Mouse (Mus musculus): ENCODE measurements at regions not wholly inside any gene's neighbourhood (a gene's known extent, or its start where the extent isn't known, plus 50 kb on each side); places are given as distances from the start of the nearest gene placed in this dataset.
"Not testable (repeated sequence)": the region's sequence is repeated elsewhere in the genome, so short reads cannot be mapped to it uniquely, and the experiment has no call there.

DNA sequence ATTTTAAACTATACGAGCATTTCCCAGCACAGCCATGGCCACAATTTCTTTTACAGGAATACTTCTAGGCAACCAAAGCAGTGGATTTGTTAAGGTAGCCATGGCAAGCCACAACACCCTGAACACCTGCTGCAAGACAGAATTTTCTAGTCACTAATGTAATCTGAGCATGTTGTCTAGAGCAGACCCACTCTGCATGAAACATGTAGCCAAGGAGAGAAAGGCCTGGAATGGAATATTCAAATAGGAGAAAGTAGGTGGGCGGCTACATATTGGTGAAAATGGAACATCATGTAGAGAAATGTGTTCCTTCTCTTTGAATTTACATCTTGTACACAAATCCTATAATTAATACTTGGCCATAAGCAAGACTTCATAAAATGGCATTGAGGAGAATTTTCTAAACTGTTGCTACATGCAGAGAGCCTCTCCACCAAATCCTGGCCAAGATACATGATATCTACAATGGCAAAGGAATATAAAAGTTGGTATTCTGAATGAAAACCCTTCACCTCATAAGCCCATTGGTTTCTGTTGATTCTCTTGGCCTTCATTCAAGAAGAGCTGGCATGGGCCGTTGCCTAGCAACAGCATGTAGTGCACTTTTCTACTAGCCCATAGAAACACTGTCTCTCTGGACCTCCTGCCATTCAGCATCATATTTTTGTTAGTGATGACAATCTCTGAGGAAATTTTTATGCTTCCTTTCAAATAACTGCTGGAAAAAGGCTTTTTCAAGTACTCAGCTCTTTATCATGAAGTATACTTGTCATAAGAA, 816.3 kb downstream of the Cypt12 start:
- no peak for ATAC-seq (replicated peaks in 1 of 2; ENCODE audit: insufficient read depth in 1 of 2, low FRiP score in 2 of 2, low TSS enrichment in 1 of 2, low read depth in 1 of 2, poor library complexity in 2 of 2, severe bottlenecking in 2 of 2)

GRCm38 (mm10) chr3:18778481-18778880, 830.3 kb downstream of the Cypt12 start:
- ATAC-seq (replicated peaks in 1 of 2; ENCODE audit: insufficient read depth in 1 of 2, low FRiP score in 2 of 2, low TSS enrichment in 1 of 2, low read depth in 1 of 2, poor library complexity in 2 of 2, severe bottlenecking in 2 of 2) = no peak

DNA sequence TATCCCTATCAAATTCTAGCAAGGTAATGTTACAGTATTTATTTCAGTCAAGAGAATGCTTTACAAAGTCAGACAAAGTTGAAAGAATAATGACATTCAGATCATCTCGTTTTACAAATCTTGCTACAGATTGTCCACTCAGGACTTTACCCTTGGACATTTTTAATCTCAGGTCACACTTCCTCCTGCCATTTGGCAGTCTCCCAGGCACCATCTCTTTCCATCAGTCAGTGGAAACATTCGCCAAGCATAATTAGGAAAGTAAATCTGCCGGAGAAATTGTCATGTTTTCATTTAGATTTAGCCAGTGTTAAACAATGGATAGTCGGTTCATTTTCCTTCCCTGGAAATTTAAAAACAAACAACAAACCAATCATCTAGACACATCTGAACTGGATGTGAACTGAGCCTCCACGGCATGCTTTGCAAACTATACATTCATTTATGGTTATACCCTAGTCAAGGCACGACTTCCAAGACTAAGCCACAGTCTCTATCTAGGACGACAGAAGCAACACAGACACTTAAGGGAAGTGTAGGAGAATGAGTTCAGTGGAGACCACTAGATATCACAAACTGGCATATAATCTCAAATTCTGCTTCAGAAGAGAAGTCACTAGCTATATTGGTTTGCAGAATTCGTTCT, 839.4 kb downstream of the Cypt12 start:
- ATAC-seq (replicated peaks in 1 of 2; ENCODE audit: insufficient read depth in 1 of 2, low FRiP score in 2 of 2, low TSS enrichment in 1 of 2, low read depth in 1 of 2, poor library complexity in 2 of 2, severe bottlenecking in 2 of 2) = no peak

GRCm38 (mm10) chr3:18802794-18803193, 825.7 kb downstream of the 1700064H15Rik start:
- no peak for ATAC-seq (replicated peaks in 1 of 2; ENCODE audit: insufficient read depth in 1 of 2, low FRiP score in 2 of 2, low TSS enrichment in 1 of 2, low read depth in 1 of 2, poor library complexity in 2 of 2, severe bottlenecking in 2 of 2)

DNA sequence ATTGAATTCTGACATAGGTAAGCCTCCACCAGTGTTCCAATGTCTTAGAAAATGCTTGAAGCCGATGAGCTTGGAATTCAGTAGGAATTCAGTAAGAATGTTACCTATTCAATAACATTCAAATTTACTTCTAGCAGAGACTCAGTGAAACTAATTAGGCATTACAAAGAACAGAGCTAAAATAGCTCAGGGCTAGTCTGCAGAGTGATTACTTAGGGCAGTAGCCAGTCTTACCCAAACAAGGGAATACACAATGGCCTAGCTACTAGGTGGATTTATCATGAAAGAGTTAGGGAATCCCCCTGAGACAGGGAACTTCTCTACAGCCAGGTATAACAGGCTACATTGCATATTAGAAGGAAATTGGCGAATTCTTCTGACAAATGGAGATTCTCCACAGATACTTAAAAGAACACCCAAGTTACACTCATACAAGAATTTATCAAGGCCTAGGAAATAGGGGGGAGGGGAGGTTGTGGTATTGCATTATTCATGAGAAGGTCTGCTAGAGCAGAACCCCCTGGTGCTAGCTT, 799.6 kb downstream of the 1700064H15Rik start:
- not testable (repeated sequence) for ATAC-seq (replicated peaks in 1 of 2; ENCODE audit: insufficient read depth in 1 of 2, low FRiP score in 2 of 2, low TSS enrichment in 1 of 2, low read depth in 1 of 2, poor library complexity in 2 of 2, severe bottlenecking in 2 of 2)

- no peak for ATAC-seq (replicated peaks in 1 of 2; ENCODE audit: insufficient read depth in 1 of 2, low FRiP score in 2 of 2, low TSS enrichment in 1 of 2, low read depth in 1 of 2, poor library complexity in 2 of 2, severe bottlenecking in 2 of 2)
Observed at GRCm38 (mm10) chr3:18868117-18868739, 760.2 kb downstream of the 1700064H15Rik start.

DNA sequence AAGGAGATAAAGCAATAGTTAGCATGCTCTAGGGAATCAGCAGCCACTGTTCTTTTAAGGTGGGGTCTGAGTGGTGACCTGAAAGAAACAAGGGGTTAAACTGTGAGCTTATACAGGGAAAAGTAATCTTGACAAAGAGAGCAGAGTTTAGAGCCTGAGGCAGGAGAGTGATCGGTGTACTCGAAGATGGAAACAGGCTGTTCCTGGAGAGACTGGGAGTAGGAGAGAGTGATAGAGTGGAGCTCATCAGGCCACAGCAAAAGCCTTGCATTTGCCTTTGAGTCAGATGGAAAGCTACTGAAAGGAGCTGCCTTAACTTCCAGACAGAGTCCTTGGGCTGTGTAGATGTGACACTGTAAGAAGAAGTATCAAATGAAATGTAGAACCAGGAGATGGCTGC, 759.7 kb downstream of the 1700064H15Rik start:
- no peak for ATAC-seq (replicated peaks in 1 of 2; ENCODE audit: insufficient read depth in 1 of 2, low FRiP score in 2 of 2, low TSS enrichment in 1 of 2, low read depth in 1 of 2, poor library complexity in 2 of 2, severe bottlenecking in 2 of 2)

- no peak for ATAC-seq (replicated peaks in 1 of 2; ENCODE audit: insufficient read depth in 1 of 2, low FRiP score in 2 of 2, low TSS enrichment in 1 of 2, low read depth in 1 of 2, poor library complexity in 2 of 2, severe bottlenecking in 2 of 2)
Observed at GRCm38 (mm10) chr3:18877060-18877459, 751.4 kb downstream of the 1700064H15Rik start.

DNA sequence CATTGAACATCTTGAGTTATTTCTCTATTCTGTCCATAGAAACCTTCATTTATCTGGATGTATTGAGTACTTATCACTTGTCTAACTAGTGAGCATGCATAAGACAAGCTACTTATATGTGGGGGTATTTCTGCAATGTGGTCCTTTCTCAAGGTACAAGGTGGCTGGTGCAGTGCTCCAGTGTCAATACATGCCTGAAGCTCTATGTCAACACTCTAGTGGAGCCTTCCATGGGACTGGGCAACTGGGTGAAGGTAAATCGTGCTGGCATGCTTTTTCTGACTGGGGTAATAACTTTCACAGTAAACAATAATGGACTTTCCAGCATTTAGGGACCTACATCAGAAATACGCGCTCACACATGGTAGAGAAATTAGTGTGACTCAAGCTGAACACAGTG, 750.9 kb downstream of the 1700064H15Rik start:
- no peak for ATAC-seq (replicated peaks in 1 of 2; ENCODE audit: insufficient read depth in 1 of 2, low FRiP score in 2 of 2, low TSS enrichment in 1 of 2, low read depth in 1 of 2, poor library complexity in 2 of 2, severe bottlenecking in 2 of 2)

- no peak for ATAC-seq (replicated peaks in 1 of 2; ENCODE audit: insufficient read depth in 1 of 2, low FRiP score in 2 of 2, low TSS enrichment in 1 of 2, low read depth in 1 of 2, poor library complexity in 2 of 2, severe bottlenecking in 2 of 2)
Observed at GRCm38 (mm10) chr3:18881186-18881585, 747.3 kb downstream of the 1700064H15Rik start.

DNA sequence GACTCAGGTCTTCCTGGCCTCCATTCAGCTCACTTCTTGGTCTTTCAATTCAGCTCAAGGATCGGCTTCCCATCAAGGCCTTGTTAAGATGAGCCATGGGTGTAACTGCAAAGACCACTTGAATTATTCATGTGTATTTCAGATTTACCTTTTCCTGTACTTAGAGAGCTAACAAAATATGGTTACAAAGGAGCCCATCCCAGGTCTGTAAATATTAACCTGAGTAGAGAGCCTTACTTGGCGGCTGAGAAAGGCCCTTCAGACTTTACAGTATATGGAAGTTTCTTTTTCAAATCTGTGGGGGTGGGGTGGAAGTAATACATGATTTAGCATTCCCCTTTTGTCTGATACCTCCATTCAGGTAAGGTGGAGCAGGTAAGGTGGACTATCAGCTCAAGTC, 735.7 kb downstream of the 1700064H15Rik start:
- no peak for ATAC-seq (replicated peaks in 1 of 2; ENCODE audit: insufficient read depth in 1 of 2, low FRiP score in 2 of 2, low TSS enrichment in 1 of 2, low read depth in 1 of 2, poor library complexity in 2 of 2, severe bottlenecking in 2 of 2)

GRCm38 (mm10) chr3:18905769-18906168, 722.7 kb downstream of the 1700064H15Rik start:
- ATAC-seq (replicated peaks in 1 of 2; ENCODE audit: insufficient read depth in 1 of 2, low FRiP score in 2 of 2, low TSS enrichment in 1 of 2, low read depth in 1 of 2, poor library complexity in 2 of 2, severe bottlenecking in 2 of 2) = 0 out of 4 replicates have a peak, but pooled peaks of 1 of the 2 experiments have one; percentile 32

DNA sequence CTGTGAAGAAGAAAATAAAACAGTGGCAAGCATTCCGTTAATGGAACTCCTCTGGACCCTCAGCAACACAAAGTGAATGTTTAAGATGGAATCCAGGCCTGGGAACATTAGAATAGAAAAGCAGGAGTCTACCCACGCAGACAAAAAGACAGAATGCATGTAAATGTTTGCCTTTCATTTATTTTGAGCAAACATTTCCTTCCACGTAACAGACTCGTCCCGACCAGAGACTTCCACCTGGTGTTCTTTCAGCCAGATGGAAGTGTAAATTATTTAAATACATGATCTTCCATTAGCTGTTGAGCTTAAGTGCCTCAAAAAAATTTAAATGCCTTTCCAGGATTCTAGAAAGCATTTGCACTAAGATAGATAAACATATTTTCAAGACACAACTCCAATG, 722.3 kb downstream of the 1700064H15Rik start:
- ATAC-seq (replicated peaks in 1 of 2; ENCODE audit: insufficient read depth in 1 of 2, low FRiP score in 2 of 2, low TSS enrichment in 1 of 2, low read depth in 1 of 2, poor library complexity in 2 of 2, severe bottlenecking in 2 of 2) = no peak

GRCm38 (mm10) chr3:18908737-18909136, 719.7 kb downstream of the 1700064H15Rik start:
- ATAC-seq (replicated peaks in 1 of 2; ENCODE audit: insufficient read depth in 1 of 2, low FRiP score in 2 of 2, low TSS enrichment in 1 of 2, low read depth in 1 of 2, poor library complexity in 2 of 2, severe bottlenecking in 2 of 2) = no peak

GRCm38 (mm10) chr3:18928401-18929104, 699.9 kb downstream of the 1700064H15Rik start:
- ATAC-seq (replicated peaks in 1 of 2; ENCODE audit: insufficient read depth in 1 of 2, low FRiP score in 2 of 2, low TSS enrichment in 1 of 2, low read depth in 1 of 2, poor library complexity in 2 of 2, severe bottlenecking in 2 of 2) = no peak

- no peak for ATAC-seq (replicated peaks in 1 of 2; ENCODE audit: insufficient read depth in 1 of 2, low FRiP score in 2 of 2, low TSS enrichment in 1 of 2, low read depth in 1 of 2, poor library complexity in 2 of 2, severe bottlenecking in 2 of 2)
Observed at GRCm38 (mm10) chr3:18929105-18929492, 699.4 kb downstream of the 1700064H15Rik start.

GRCm38 (mm10) chr3:18932983-18933726, 695.3 kb downstream of the 1700064H15Rik start:
- ATAC-seq (replicated peaks in 1 of 2; ENCODE audit: insufficient read depth in 1 of 2, low FRiP score in 2 of 2, low TSS enrichment in 1 of 2, low read depth in 1 of 2, poor library complexity in 2 of 2, severe bottlenecking in 2 of 2) = no peak
